Mouse (Mus musculus) ES-E14 (cell line): ENCODE data around the gene Timm10.

Experiments
- CHD2 ChIP-seq: IDR thresholded peaks from 2 replicates; pipeline ENCODE4 v1.6.1; 2014; ENCODE audit warnings: mild to moderate bottlenecking, low read depth, low read length, inconsistent platforms
- HCFC1 ChIP-seq: IDR thresholded peaks from 2 replicates; pipeline ENCODE4 v1.6.1; 2012; ENCODE audit warnings: low read length, inconsistent platforms, borderline replicate concordance; ENCODE audit not compliant: insufficient read depth
- MAFK ChIP-seq: IDR thresholded peaks from 2 replicates; pipeline ENCODE4 v1.6.1; 2014; ENCODE audit warnings: mild to moderate bottlenecking, low read depth, low read length, inconsistent platforms; ENCODE audit not compliant: insufficient read depth
- ZC3H11A ChIP-seq: IDR thresholded peaks from 2 replicates; pipeline ENCODE4 v1.6.1; 2012; ENCODE audit warnings: low read depth, mild to moderate bottlenecking, inconsistent platforms, low read length, borderline replicate concordance
- ZNF384 ChIP-seq: IDR thresholded peaks from 2 replicates; pipeline ENCODE4 v1.6.1; 2012; ENCODE audit warnings: low read depth, low read length, inconsistent platforms

- TF ChIP-seq HCFC1 (no peak), CHD2 (no peak), ZNF384 (no peak), MAFK (no peak), ZC3H11A (no peak)
Observed at GRCm38 (mm10) chr2:84799041-84799561, 27.7 kb upstream of the Timm10 start.
